Comparison of ENCODE assay signal across 25 mouse cellular contexts in the genomic region with DNA sequence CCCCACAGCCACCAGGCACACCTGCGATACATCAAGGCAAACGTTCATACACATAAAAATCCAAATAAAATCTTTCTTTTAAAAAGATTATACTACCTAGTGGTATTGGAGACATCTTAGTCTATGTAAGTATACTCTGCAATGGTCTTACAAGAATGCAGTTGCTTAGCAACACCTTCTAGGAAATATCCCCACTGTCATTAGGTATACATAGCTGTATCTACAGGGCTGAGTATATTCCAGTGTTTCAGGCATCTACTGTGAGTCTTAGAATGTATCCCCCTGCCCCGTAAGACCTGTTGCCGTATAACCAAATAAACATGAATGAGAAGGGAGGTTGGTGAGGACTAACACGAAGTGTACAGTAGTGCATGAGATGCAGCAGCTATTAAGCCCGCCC.
"Had no signal": no experiment of that assay in that cellular context is flagged by ENCODE, and none has a peak within 500 bp of the region (broad histone marks: within the 10 kb centered on the region; RNA-seq: fewer than 3 reads in every experiment).

No protein-coding gene starts in this region.

- DNase-seq: gastrocnemius, postnatal 14 days; gastrocnemius, postnatal 36 days; heart, adult 11 months; heart, adult 2 months; heart, postnatal 14 days; heart, postnatal 36 days; kidney, adult 11 months; kidney, adult 2 months; kidney, adult 9 months; kidney, postnatal 14 days; kidney, postnatal 36 days; layer of hippocampus, adult 9-11 months; layer of hippocampus, postnatal 36 days; left cerebral cortex, postnatal 4 days had no signal

- H3K4me2 ChIP-seq: heart, embryonic 11.5 days; heart, embryonic 13.5 days; heart, embryonic 15.5 days; hindbrain, embryonic 13.5 days; hindbrain, embryonic 15.5 days; intestine, embryonic 15.5 days; kidney, embryonic 15.5 days; limb, embryonic 13.5 days; limb, embryonic 15.5 days had no signal

- H3K27me3 ChIP-seq: heart, embryonic 13.5 days; heart, embryonic 15.5 days; hindbrain, embryonic 13.5 days; hindbrain, embryonic 15.5 days; intestine, embryonic 15.5 days; kidney, embryonic 15.5 days; limb, embryonic 13.5 days; limb, embryonic 15.5 days had no signal

- H3K4me3 ChIP-seq: heart, adult 2 months; heart, embryonic 13.5 days; heart, embryonic 15.5 days; hindbrain, embryonic 13.5 days; hindbrain, embryonic 15.5 days; intestine, embryonic 15.5 days; kidney, embryonic 15.5 days; limb, embryonic 13.5 days; limb, embryonic 15.5 days had no signal

- H3K36me3 ChIP-seq: heart, embryonic 13.5 days; heart, embryonic 15.5 days; hindbrain, embryonic 13.5 days; hindbrain, embryonic 15.5 days; intestine, embryonic 15.5 days; kidney, embryonic 15.5 days; limb, embryonic 13.5 days; limb, embryonic 15.5 days had no signal

- ATAC-seq: hindbrain, postnatal 0 days; intestine, embryonic 15.5 days had no signal

- H3K4me1 ChIP-seq: heart, embryonic 13.5 days; heart, embryonic 15.5 days; intestine, embryonic 15.5 days had no signal

- H3K27ac ChIP-seq: heart, adult 2 months; heart, embryonic 13.5 days; heart, embryonic 15.5 days; hindbrain, embryonic 13.5 days; hindbrain, embryonic 15.5 days; hindbrain, postnatal 0 days; intestine, embryonic 15.5 days; kidney, embryonic 15.5 days; kidney, postnatal 0 days; limb, embryonic 13.5 days; limb, embryonic 15.5 days had no signal

- H3K9ac ChIP-seq: heart, embryonic 13.5 days; heart, embryonic 15.5 days; hindbrain, embryonic 13.5 days; hindbrain, embryonic 15.5 days; intestine, embryonic 15.5 days; kidney, embryonic 15.5 days; limb, embryonic 13.5 days; limb, embryonic 15.5 days had no signal

- H3K9me3 ChIP-seq: heart, embryonic 13.5 days; heart, embryonic 15.5 days; hindbrain, embryonic 13.5 days; hindbrain, embryonic 15.5 days; intestine, embryonic 15.5 days; kidney, embryonic 15.5 days; limb, embryonic 13.5 days; limb, embryonic 15.5 days had no signal
